Mouse (Mus musculus) CH12.LX (cell line): ENCODE measurements at regions not wholly inside any gene's neighbourhood (a gene's known extent, or its start where the extent isn't known, plus 50 kb on each side); places are given as distances from the start of the nearest gene placed in this dataset.

ENCODE experiments used
- DNase-seq: peaks from one replicate; pipeline ENCODE4 v3.0.0-alpha.2; 2013; ENCODE audit errors: extremely low read depth
- H3K27ac ChIP-seq: 2 replicates; pipeline ENCODE4 v1.5.1; 2012; ENCODE audit warnings: low read depth, mild to moderate bottlenecking, control low read depth, moderate library complexity; ENCODE audit not compliant: insufficient read depth
- H3K27me3 ChIP-seq: replicated peaks from 2 replicates; pipeline ENCODE3; 2012; ENCODE audit warnings: inconsistent platforms
- H3K36me3 ChIP-seq, 2 experiments: replicated peaks in 1 of 2; 2 replicates each; pipeline versions ENCODE3 to v1.6.1; 2012; ENCODE audit warnings: inconsistent platforms in 1 of 2, low read length in 1 of 2, mild to moderate bottlenecking in 1 of 2, mixed read lengths in 1 of 2, moderate library complexity in 1 of 2; ENCODE audit not compliant: control insufficient read depth in 1 of 2, insufficient read depth in 1 of 2
- H3K4me1 ChIP-seq, 2 experiments: 2 replicates each; pipeline ENCODE4 v1.6.1; 2012; ENCODE audit warnings: inconsistent platforms in 1 of 2, moderate library complexity in 1 of 2; ENCODE audit not compliant: insufficient read depth in 2 of 2, control insufficient read depth in 1 of 2
- H3K4me2 ChIP-seq: 2 replicates; pipeline ENCODE4 v1.6.1; 2012; ENCODE audit warnings: low read depth, mild to moderate bottlenecking, control low read depth; ENCODE audit not compliant: poor library complexity, insufficient read depth, severe bottlenecking
- H3K4me3 ChIP-seq, 3 experiments: fragments of 150-350 bp in 1 of 3; sonication (generic) in 1 of 3; replicated peaks in 1 of 3; 2 replicates each; pipeline versions ENCODE3 to v1.5.1; 2011 to 2012; ENCODE audit warnings: low read depth in 2 of 3, low read length in 2 of 3, mild to moderate bottlenecking in 2 of 3, moderate library complexity in 2 of 3, control low read depth in 1 of 3, improper control_type of control experiment in 1 of 3, inconsistent platforms in 1 of 3, mixed read lengths in 1 of 3; ENCODE audit not compliant: poor library complexity in 1 of 3
- H3K79me2 ChIP-seq: replicated peaks from 2 replicates; pipeline ENCODE4 v1.6.1; 2012; ENCODE audit warnings: mild to moderate bottlenecking, moderate library complexity; ENCODE audit not compliant: control insufficient read depth, poor library complexity, insufficient read depth, severe bottlenecking; ENCODE audit errors: extremely low read depth
- H3K9ac ChIP-seq: 2 replicates; pipeline ENCODE4 v1.6.1; 2012; ENCODE audit warnings: low read depth, mild to moderate bottlenecking, control low read depth, moderate library complexity; ENCODE audit not compliant: insufficient read depth
- H3K9me3 ChIP-seq: replicated peaks from 2 replicates; pipeline ENCODE3; 2012; ENCODE audit warnings: low read length, inconsistent platforms, mixed read lengths
- BHLHE40 ChIP-seq: IDR thresholded peaks from 2 replicates; pipeline ENCODE4 v1.6.1; 2011; ENCODE audit warnings: mild to moderate bottlenecking, low read depth, low read length, improper control_type of control experiment
- CHD2 ChIP-seq: IDR thresholded peaks from 2 replicates; pipeline ENCODE4 v1.6.1; 2011; ENCODE audit warnings: low read length, improper control_type of control experiment
- CTCF ChIP-seq, 2 experiments: IDR thresholded peaks in 1 of 2; conservative IDR thresholded peaks in 1 of 2; 2 replicates each; pipeline ENCODE4 v1.5.1; 2011 to 2012; ENCODE audit warnings: low read depth in 2 of 2, low read length in 2 of 2, improper control_type of control experiment in 1 of 2, inconsistent platforms in 1 of 2, mild to moderate bottlenecking in 1 of 2, moderate library complexity in 1 of 2
- E2F4 ChIP-seq: IDR thresholded peaks from 2 replicates; pipeline ENCODE4 v1.6.1; 2011; ENCODE audit warnings: low read depth, low read length, improper control_type of control experiment; ENCODE audit not compliant: insufficient replicate concordance
- ELF1 ChIP-seq: IDR thresholded peaks from 2 replicates; pipeline ENCODE4 v1.6.1; 2014; ENCODE audit warnings: low read depth, mild to moderate bottlenecking, inconsistent platforms, low read length, improper control_type of control experiment
- EP300 ChIP-seq: IDR thresholded peaks from 2 replicates; pipeline ENCODE4 v1.6.1; 2011; ENCODE audit warnings: low read length, improper control_type of control experiment
- GABPA ChIP-seq: IDR thresholded peaks from 2 replicates; pipeline ENCODE4 v1.6.1; 2012; ENCODE audit warnings: low read depth, low read length, improper control_type of control experiment, inconsistent platforms; ENCODE audit not compliant: insufficient replicate concordance
- HCFC1 ChIP-seq: IDR thresholded peaks from 2 replicates; pipeline ENCODE4 v1.6.1; 2012; ENCODE audit warnings: low read depth, mild to moderate bottlenecking, inconsistent platforms, low read length, improper control_type of control experiment
- JUN ChIP-seq: IDR thresholded peaks from 2 replicates; pipeline ENCODE4 v1.6.1; 2011; ENCODE audit warnings: low read depth, mild to moderate bottlenecking, low read length, improper control_type of control experiment, moderate library complexity; ENCODE audit not compliant: insufficient read depth
- JUND ChIP-seq: conservative IDR thresholded peaks from 2 replicates; pipeline ENCODE4 v1.6.1; 2011; ENCODE audit warnings: low read depth, low read length, improper control_type of control experiment
- KAT2A ChIP-seq: IDR thresholded peaks from 2 replicates; pipeline ENCODE4 v1.6.1; 2012; ENCODE audit warnings: low read length, improper control_type of control experiment, inconsistent platforms; ENCODE audit not compliant: insufficient replicate concordance
- MAFK ChIP-seq: IDR thresholded peaks from 2 replicates; pipeline ENCODE4 v1.6.1; 2011; ENCODE audit warnings: low read length, improper control_type of control experiment; ENCODE audit not compliant: insufficient replicate concordance
- MAZ ChIP-seq: IDR thresholded peaks from 2 replicates; pipeline ENCODE4 v1.6.1; 2012; ENCODE audit warnings: low read depth, mild to moderate bottlenecking, inconsistent platforms, low read length, improper control_type of control experiment, moderate library complexity
- MYC ChIP-seq: IDR thresholded peaks from 2 replicates; pipeline ENCODE4 v1.6.1; 2011; ENCODE audit warnings: low read depth, mild to moderate bottlenecking, improper control_type of control experiment, low read length
- NELFE ChIP-seq: IDR thresholded peaks from 2 replicates; pipeline ENCODE4 v1.6.1; 2011; ENCODE audit warnings: low read depth, low read length, improper control_type of control experiment
- NRF1 ChIP-seq: IDR thresholded peaks from 2 replicates; pipeline ENCODE4 v1.6.1; 2014; ENCODE audit warnings: low read depth, mild to moderate bottlenecking, inconsistent platforms, low read length, improper control_type of control experiment, moderate library complexity
- PAX5 ChIP-seq: IDR thresholded peaks from 2 replicates; pipeline ENCODE4 v1.6.1; 2012; ENCODE audit warnings: low read length, inconsistent platforms, mixed read lengths
- POLR2AphosphoS2 ChIP-seq: IDR thresholded peaks from 2 replicates; pipeline ENCODE4 v1.6.1; 2011; ENCODE audit warnings: low read depth, low read length, improper control_type of control experiment
- RCOR1 ChIP-seq: conservative IDR thresholded peaks from 2 replicates; pipeline ENCODE4 v1.6.1; 2012; ENCODE audit warnings: low read depth, mild to moderate bottlenecking, inconsistent platforms, low read length, improper control_type of control experiment
- SMC3 ChIP-seq: IDR thresholded peaks from 2 replicates; pipeline ENCODE4 v1.6.1; 2011; ENCODE audit warnings: low read depth, low read length, improper control_type of control experiment
- TBP ChIP-seq: conservative IDR thresholded peaks from 2 replicates; pipeline ENCODE4 v1.6.1; 2011; ENCODE audit warnings: low read depth, low read length, improper control_type of control experiment
- TCF12 ChIP-seq: IDR thresholded peaks from 2 replicates; pipeline ENCODE4 v1.6.1; 2014; ENCODE audit warnings: low read depth, mild to moderate bottlenecking, inconsistent platforms, low read length, improper control_type of control experiment
- USF1 ChIP-seq: IDR thresholded peaks from 2 replicates; pipeline ENCODE4 v1.6.1; 2014; ENCODE audit warnings: low read depth, mild to moderate bottlenecking, inconsistent platforms, low read length, improper control_type of control experiment
- ZC3H11A ChIP-seq: IDR thresholded peaks from 2 replicates; pipeline ENCODE4 v1.6.1; 2012; ENCODE audit warnings: low read depth, mild to moderate bottlenecking, inconsistent platforms, low read length, improper control_type of control experiment
- ZKSCAN1 ChIP-seq: IDR thresholded peaks from 2 replicates; pipeline ENCODE4 v1.6.1; 2012; ENCODE audit warnings: low read depth, inconsistent platforms, low read length, improper control_type of control experiment, borderline replicate concordance
- ZMIZ1 ChIP-seq: IDR thresholded peaks from 2 replicates; pipeline ENCODE4 v1.6.1; 2012; ENCODE audit warnings: low read depth, mild to moderate bottlenecking, inconsistent platforms, low read length, improper control_type of control experiment
- dilution Hi-C: fragments of 300-500 bp; cut with MboI; formaldehyde crosslinking; loops from 2 replicates; pipeline ENCODE4 v1.14.3; 2020; ENCODE audit warnings: low sequenced_read_pairs; ENCODE audit not compliant: extremely low pct_unique_long_range_greater_than_20kb, extremely low pct_ligation_motif_present
- in situ Hi-C: fragments of 300-500 bp; cut with MboI; formaldehyde crosslinking; loops from 3 replicates; pipeline ENCODE4 v1.14.3; 2019; ENCODE audit warnings: low sequenced_read_pairs, low pct_ligation_motif_present, low pct_unique_long_range_greater_than_20kb, mixed read lengths

DNA sequence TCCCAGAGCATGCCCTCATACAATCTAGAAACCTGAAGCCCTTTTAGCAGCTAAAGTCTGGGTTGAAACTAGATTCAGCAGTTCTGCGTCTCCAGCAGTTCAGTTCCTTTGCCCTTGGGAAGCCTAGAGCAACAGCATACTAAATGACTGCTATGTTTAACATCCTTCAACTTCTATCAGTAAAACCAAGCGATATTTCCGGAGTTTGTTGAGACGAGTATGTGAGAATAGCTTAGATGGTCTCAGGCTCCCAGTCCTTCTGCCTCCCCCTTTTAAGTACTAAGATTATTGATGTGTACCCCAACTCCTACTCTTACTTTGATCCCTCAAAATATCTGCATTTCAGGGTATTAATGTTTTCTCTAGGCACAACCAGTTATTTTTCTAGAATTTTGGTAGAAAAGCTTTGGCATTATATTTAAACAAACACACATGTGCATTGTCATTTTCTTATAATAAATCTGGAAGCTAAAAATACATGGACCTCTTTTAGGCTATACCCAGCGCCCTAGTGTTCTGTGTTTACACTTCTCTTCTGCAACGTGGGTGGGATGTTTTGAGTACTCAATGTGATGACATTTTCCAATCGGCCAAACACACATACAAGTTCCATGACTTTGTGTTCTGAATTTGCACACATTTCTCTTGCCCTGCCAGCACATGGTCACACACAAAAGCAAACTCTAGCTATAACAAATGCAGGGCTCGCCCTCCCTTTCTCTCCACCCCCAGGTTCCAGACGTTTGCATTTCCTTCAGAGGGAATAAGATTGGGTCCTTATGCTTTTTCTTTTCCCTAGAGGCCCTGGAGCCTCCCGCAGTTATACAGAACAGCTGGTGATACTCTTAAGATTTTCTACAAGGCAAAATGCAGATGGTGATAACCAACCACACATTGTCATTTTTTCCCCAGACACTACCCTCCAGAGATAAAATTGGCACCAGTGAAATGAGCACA is 388.2 kb upstream of the Htr2a start:
- no peak overlapping the region for H3K4me3 ChIP-seq
- DNase-seq = no peak
- TF ChIP-seq ELF1 (no peak), E2F4 (no peak), ZC3H11A (no peak), MYC (no peak), CTCF (conservative IDR thresholded peaks at IDR 0.05 in 1 of 2, IDR thresholded peaks at IDR 0.05 in 1 of 2; ENCODE audit: low read depth in 2 of 2, low read length in 2 of 2) (no peak), CHD2 (no peak), NELFE (no peak), POLR2AphosphoS2 (no peak), TCF12 (no peak), HCFC1 (no peak), JUND (no peak), BHLHE40 (no peak), NRF1 (no peak), RCOR1 (no peak), MAFK (no peak), TBP (no peak), EP300 (no peak)
- H3K27me3 ChIP-seq = no peaks in the 10 kb centered on the region
- H3K9ac ChIP-seq = no peak overlapping the region
- H3K4me1 ChIP-seq = peaks cover 0 to 7% of the 10 kb centered on the region in 2 experiments; a peak in 1 of 4 replicates
- no peaks in the 10 kb centered on the region for H3K79me2 ChIP-seq
- dilution Hi-C loops = no loop called here
- no peaks in the 10 kb centered on the region for H3K36me3 ChIP-seq
- no peak overlapping the region for H3K4me2 ChIP-seq
- in situ Hi-C loops = no loop called here
- no peak overlapping the region for H3K27ac ChIP-seq
- no peaks in the 10 kb centered on the region for H3K9me3 ChIP-seq

DNA sequence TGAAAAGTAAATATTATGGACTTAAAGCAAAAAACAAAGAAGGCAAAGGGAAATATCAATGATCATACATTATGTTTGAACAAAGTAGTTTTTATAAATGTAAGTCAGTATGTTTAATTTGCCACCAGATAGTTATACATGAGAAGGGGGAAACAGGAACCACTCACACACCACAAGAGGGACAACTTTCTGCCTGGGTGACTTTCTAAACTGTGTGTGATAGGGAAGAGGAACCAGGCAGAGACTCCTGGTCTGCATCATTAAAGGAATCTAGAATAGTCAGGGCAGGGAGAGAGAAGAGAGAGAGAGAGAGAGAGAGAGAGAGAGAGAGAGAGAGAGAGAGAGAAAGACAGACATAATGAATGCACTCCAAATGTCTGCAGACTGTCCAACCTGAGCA is 385.6 kb upstream of the Htr2a start:
- no peak for DNase-seq
- Histone ChIP-seq H3K4me3 (no peak overlapping the region), H3K27ac (no peak overlapping the region), H3K27me3 (no peaks in the 10 kb centered on the region), H3K4me1 (peaks cover 0 to 7% of the 10 kb centered on the region in 2 experiments; a peak in 1 of 4 replicates), H3K9ac (no peak overlapping the region), H3K36me3 (no peaks in the 10 kb centered on the region), H3K9me3 (no peaks in the 10 kb centered on the region), H3K4me2 (no peak overlapping the region), H3K79me2 (no peaks in the 10 kb centered on the region)
- dilution Hi-C loops = no loop called here
- in situ Hi-C loops = no loop called here
- no peak for TF ChIP-seq ZKSCAN1
- TF ChIP-seq NRF1 = no peak
- no peak for TF ChIP-seq MAZ
- TF ChIP-seq ZMIZ1 = no peak
- TF ChIP-seq MAFK = no peak
- no peak for TF ChIP-seq TBP
- no peak for TF ChIP-seq ZC3H11A
- no peak for TF ChIP-seq SMC3
- TF ChIP-seq CTCF (conservative IDR thresholded peaks at IDR 0.05 in 1 of 2, IDR thresholded peaks at IDR 0.05 in 1 of 2; ENCODE audit: low read depth in 2 of 2, low read length in 2 of 2) = no peak
- no peak for TF ChIP-seq KAT2A
- no peak for TF ChIP-seq JUN
- no peak for TF ChIP-seq PAX5
- no peak for TF ChIP-seq USF1
- no peak for TF ChIP-seq GABPA
